Mouse (Mus musculus): ENCODE data around the gene Kif6. TPM values are rescaled to one million over a fixed set of nuclear protein-coding genes. Genes with fewer than 3 reads are reported as not detected.

The Kif6 gene
- polyA plus RNA-seq, 1 experiment from 2014 or later: 1.9 TPM

GRCm38 (mm10) chr17:49883136-49883755 is 268.3 kb downstream of the Kif6 start:
- peaks cover 9 to 11% of the 10 kb centered on the region in 2 experiments for H3K4me1 ChIP-seq (ENCODE audit: control insufficient read depth in 2 of 2, insufficient read depth in 2 of 2, low read length in 2 of 2)
- H3K27ac ChIP-seq (replicated peaks in 1 of 2; ENCODE audit: control insufficient read depth in 1 of 2, insufficient read depth in 1 of 2, low read depth in 2 of 2, low read length in 2 of 2): no peak overlapping the region
- H3K36me3 ChIP-seq (ENCODE audit: control insufficient read depth, insufficient read depth, low read length): no peaks in the 10 kb centered on the region
- no peak overlapping the region for H3K9ac ChIP-seq (ENCODE audit: low read length)
- ATAC-seq (ENCODE audit: insufficient number of reproducible peaks, insufficient read depth, low FRiP score, low read depth): no peak
- H3K9me3 ChIP-seq (ENCODE audit: control insufficient read depth, low read length): peaks cover 3% of the 10 kb centered on the region; the same call in 1 of the 2 replicates
- no peaks in the 10 kb centered on the region for H3K27me3 ChIP-seq (ENCODE audit: control insufficient read depth, insufficient read depth, low read length)
- 81% methylated on average over 8 of the region's 8 CpGs for WGBS
- H3K4me3 ChIP-seq (ENCODE audit: control insufficient read depth in 1 of 2, insufficient read depth in 1 of 2, low read depth in 1 of 2, low read length in 2 of 2): no peak overlapping the region
- no peak overlapping the region for H3K4me2 ChIP-seq (ENCODE audit: low read length)

DNA sequence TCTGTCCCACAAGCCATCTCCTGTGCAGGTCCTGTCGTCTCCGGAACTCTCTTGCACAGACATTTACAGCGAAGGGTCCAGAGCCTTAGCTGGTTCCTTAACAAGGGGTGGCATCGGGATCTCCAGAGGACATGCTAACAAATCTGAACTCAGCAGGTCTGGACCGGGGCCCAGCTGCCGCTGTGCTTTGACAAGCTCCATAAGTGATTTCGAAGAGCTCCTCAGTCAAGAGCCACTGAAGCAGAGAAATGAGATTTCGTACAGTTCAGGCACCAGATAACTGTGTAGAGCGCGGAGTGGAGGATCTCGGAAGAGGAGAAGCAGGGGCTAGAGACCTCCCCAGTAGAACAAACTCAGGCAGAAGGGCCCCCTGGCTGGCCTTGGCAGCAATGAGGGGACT is 270.1 kb downstream of the Kif6 start:
- 46% methylated on average over 11 of the region's 11 CpGs for WGBS
- ATAC-seq (ENCODE audit: insufficient number of reproducible peaks, insufficient read depth, low FRiP score, low read depth): no peak

GRCm38 (mm10) chr17:49889629-49890028 is 274.7 kb downstream of the Kif6 start:
- Histone ChIP-seq H3K27me3 (ENCODE audit: control insufficient read depth, insufficient read depth, low read length) (no peaks in the 10 kb centered on the region), H3K27ac (replicated peaks in 1 of 2; ENCODE audit: control insufficient read depth in 1 of 2, insufficient read depth in 1 of 2, low read depth in 2 of 2, low read length in 2 of 2) (no peak overlapping the region), H3K4me2 (ENCODE audit: low read length) (no peak overlapping the region), H3K4me3 (ENCODE audit: control insufficient read depth in 1 of 2, insufficient read depth in 1 of 2, low read depth in 1 of 2, low read length in 2 of 2) (no peak overlapping the region), H3K4me1 (ENCODE audit: control insufficient read depth in 2 of 2, insufficient read depth in 2 of 2, low read length in 2 of 2) (peaks cover 9 to 11% of the 10 kb centered on the region in 2 experiments), H3K9ac (ENCODE audit: low read length) (no peak overlapping the region), H3K9me3 (ENCODE audit: control insufficient read depth, low read length) (no peaks in the 10 kb centered on the region), H3K36me3 (ENCODE audit: control insufficient read depth, insufficient read depth, low read length) (no peaks in the 10 kb centered on the region)
- WGBS: 28% methylated on average over 7 of the region's 7 CpGs
- peak; percentile 48; the same call in 1 of the 2 replicates for ATAC-seq (ENCODE audit: insufficient number of reproducible peaks, insufficient read depth, low FRiP score, low read depth)

More for the DNA sequence above, 270.1 kb downstream of the Kif6 start:
- peak overlapping the region; percentile 7; the same call in 1 of the 2 replicates for H3K4me2 ChIP-seq (ENCODE audit: low read length)
- H3K9ac ChIP-seq (ENCODE audit: low read length): no peak overlapping the region
- no peak overlapping the region for H3K27ac ChIP-seq (replicated peaks in 1 of 2; ENCODE audit: control insufficient read depth in 1 of 2, insufficient read depth in 1 of 2, low read depth in 2 of 2, low read length in 2 of 2)
- H3K4me1 ChIP-seq (ENCODE audit: control insufficient read depth in 2 of 2, insufficient read depth in 2 of 2, low read length in 2 of 2): peaks cover 9 to 11% of the 10 kb centered on the region in 2 experiments
- peaks cover 3% of the 10 kb centered on the region; the same call in 1 of the 2 replicates for H3K9me3 ChIP-seq (ENCODE audit: control insufficient read depth, low read length)
- H3K4me3 ChIP-seq (ENCODE audit: control insufficient read depth in 1 of 2, insufficient read depth in 1 of 2, low read depth in 1 of 2, low read length in 2 of 2): no peak overlapping the region
- no peaks in the 10 kb centered on the region for H3K36me3 ChIP-seq (ENCODE audit: control insufficient read depth, insufficient read depth, low read length)
- H3K27me3 ChIP-seq (ENCODE audit: control insufficient read depth, insufficient read depth, low read length): no peaks in the 10 kb centered on the region

- ATAC-seq (ENCODE audit: insufficient number of reproducible peaks, insufficient read depth, low FRiP score, low read depth): no peak
- Histone ChIP-seq H3K9me3 (ENCODE audit: control insufficient read depth, low read length) (no peaks in the 10 kb centered on the region), H3K36me3 (ENCODE audit: control insufficient read depth, insufficient read depth, low read length) (no peaks in the 10 kb centered on the region), H3K27me3 (ENCODE audit: control insufficient read depth, insufficient read depth, low read length) (no peaks in the 10 kb centered on the region), H3K4me1 (ENCODE audit: control insufficient read depth in 2 of 2, insufficient read depth in 2 of 2, low read length in 2 of 2) (peaks cover 0 to 2% of the 10 kb centered on the region in 2 experiments; a peak in 1 of 4 replicates), H3K4me2 (ENCODE audit: low read length) (no peak overlapping the region), H3K4me3 (ENCODE audit: control insufficient read depth in 1 of 2, insufficient read depth in 1 of 2, low read depth in 1 of 2, low read length in 2 of 2) (no peak overlapping the region), H3K27ac (replicated peaks in 1 of 2; ENCODE audit: control insufficient read depth in 1 of 2, insufficient read depth in 1 of 2, low read depth in 2 of 2, low read length in 2 of 2) (no peak overlapping the region), H3K9ac (ENCODE audit: low read length) (no peak overlapping the region)
- WGBS: 90% methylated on average over 16 of the region's 16 CpGs
These were observed 275.9 kb downstream of the Kif6 start for GRCm38 (mm10) chr17:49890861-49891260.

GRCm38 (mm10) chr17:49892390-49892789 is 277.5 kb downstream of the Kif6 start:
- Histone ChIP-seq H3K9ac (ENCODE audit: low read length) (no peak overlapping the region), H3K27me3 (ENCODE audit: control insufficient read depth, insufficient read depth, low read length) (no peaks in the 10 kb centered on the region), H3K4me3 (ENCODE audit: control insufficient read depth in 1 of 2, insufficient read depth in 1 of 2, low read depth in 1 of 2, low read length in 2 of 2) (no peak overlapping the region), H3K27ac (replicated peaks in 1 of 2; ENCODE audit: control insufficient read depth in 1 of 2, insufficient read depth in 1 of 2, low read depth in 2 of 2, low read length in 2 of 2) (no peak overlapping the region), H3K36me3 (ENCODE audit: control insufficient read depth, insufficient read depth, low read length) (no peaks in the 10 kb centered on the region), H3K4me2 (ENCODE audit: low read length) (no peak overlapping the region), H3K9me3 (ENCODE audit: control insufficient read depth, low read length) (no peaks in the 10 kb centered on the region), H3K4me1 (ENCODE audit: control insufficient read depth in 2 of 2, insufficient read depth in 2 of 2, low read length in 2 of 2) (peaks cover 0 to under 1% of the 10 kb centered on the region in 2 experiments; a peak in 1 of 4 replicates)
- ATAC-seq (ENCODE audit: insufficient number of reproducible peaks, insufficient read depth, low FRiP score, low read depth): no peak
- 85% methylated on average over 6 of the region's 6 CpGs for WGBS

- H3K4me2 ChIP-seq (ENCODE audit: low read length): no peak overlapping the region
- H3K4me3 ChIP-seq (ENCODE audit: control insufficient read depth in 1 of 2, insufficient read depth in 1 of 2, low read depth in 1 of 2, low read length in 2 of 2): no peak overlapping the region
- H3K9me3 ChIP-seq (ENCODE audit: control insufficient read depth, low read length): no peaks in the 10 kb centered on the region
- H3K9ac ChIP-seq (ENCODE audit: low read length): no peak overlapping the region
- no peaks in the 10 kb centered on the region; a peak in 1 of 4 replicates for H3K4me1 ChIP-seq (ENCODE audit: control insufficient read depth in 2 of 2, insufficient read depth in 2 of 2, low read length in 2 of 2)
- H3K27me3 ChIP-seq (ENCODE audit: control insufficient read depth, insufficient read depth, low read length): peaks cover 5% of the 10 kb centered on the region; the same call in 1 of the 2 replicates
- ATAC-seq (ENCODE audit: insufficient number of reproducible peaks, insufficient read depth, low FRiP score, low read depth): no peak
- WGBS: 76% methylated on average over 6 of the region's 6 CpGs
- H3K27ac ChIP-seq (replicated peaks in 1 of 2; ENCODE audit: control insufficient read depth in 1 of 2, insufficient read depth in 1 of 2, low read depth in 2 of 2, low read length in 2 of 2): no peak overlapping the region
- no peaks in the 10 kb centered on the region for H3K36me3 ChIP-seq (ENCODE audit: control insufficient read depth, insufficient read depth, low read length)
These were observed 279.5 kb downstream of the Kif6 start for GRCm38 (mm10) chr17:49894471-49894870.

GRCm38 (mm10) chr17:49898849-49899331 is 284.0 kb downstream of the Kif6 start:
- 16% methylated on average over 7 of the region's 7 CpGs for WGBS
- H3K9me3 ChIP-seq (ENCODE audit: control insufficient read depth, low read length): no peaks in the 10 kb centered on the region
- H3K9ac ChIP-seq (ENCODE audit: low read length): no peak overlapping the region
- H3K4me1 ChIP-seq (ENCODE audit: control insufficient read depth in 2 of 2, insufficient read depth in 2 of 2, low read length in 2 of 2): peaks cover 4% of the 10 kb centered on the region in 2 experiments; a peak in 1 of 4 replicates
- H3K4me3 ChIP-seq (ENCODE audit: control insufficient read depth in 1 of 2, insufficient read depth in 1 of 2, low read depth in 1 of 2, low read length in 2 of 2): no peak overlapping the region
- 0 out of 2 replicates have a peak overlapping the region, but pooled peaks have one; percentile 39 for H3K4me2 ChIP-seq (ENCODE audit: low read length)
- no peaks in the 10 kb centered on the region for H3K36me3 ChIP-seq (ENCODE audit: control insufficient read depth, insufficient read depth, low read length)
- peaks cover 17% of the 10 kb centered on the region; the same call in 1 of the 2 replicates for H3K27me3 ChIP-seq (ENCODE audit: control insufficient read depth, insufficient read depth, low read length)
- H3K27ac ChIP-seq (replicated peaks in 1 of 2; ENCODE audit: control insufficient read depth in 1 of 2, insufficient read depth in 1 of 2, low read depth in 2 of 2, low read length in 2 of 2): no peak overlapping the region
- no peak for ATAC-seq (ENCODE audit: insufficient number of reproducible peaks, insufficient read depth, low FRiP score, low read depth)

All from heart, embryonic 14.5 days (tissue).